Mouse (Mus musculus) inflammation-experienced regulatory T-cells, adult 6 months (primary cell): ENCODE measurements at regions not wholly inside any gene's neighbourhood (a gene's known extent, or its start where the extent isn't known, plus 50 kb on each side); places are given as distances from the start of the nearest gene placed in this dataset.
"Not testable (repeated sequence)": the region's sequence is repeated elsewhere in the genome, so short reads cannot be mapped to it uniquely, and the experiment has no call there.

Experiments used
- ATAC-seq: one replicate; pipeline ENCODE4 v1.8.0; 2017

GRCm38 (mm10) chr7:73608070-73608803 is 66.6 kb upstream of the Chd2 start:
- no peak for ATAC-seq

- ATAC-seq, result no peak
Observed at GRCm38 (mm10) chr7:73607450-73608005, 65.9 kb upstream of the Chd2 start.

GRCm38 (mm10) chr7:73606677-73607449 is 65.2 kb upstream of the Chd2 start:
- ATAC-seq, result peak; percentile 88

GRCm38 (mm10) chr7:73604597-73604996 is 63.0 kb upstream of the Chd2 start:
- ATAC-seq, result no peak

- no peak for ATAC-seq
Observed at GRCm38 (mm10) chr7:73602815-73603551, 61.4 kb upstream of the Chd2 start.

GRCm38 (mm10) chr7:73601336-73601735 is 59.7 kb upstream of the Chd2 start:
- ATAC-seq, result no peak

- no peak for ATAC-seq
Observed at GRCm38 (mm10) chr7:73600776-73601175, 59.1 kb upstream of the Chd2 start.

- not testable (repeated sequence) for ATAC-seq
Observed at GRCm38 (mm10) chr7:73600003-73600385, 58.4 kb upstream of the Chd2 start.

GRCm38 (mm10) chr7:73599354-73600002 is 57.8 kb upstream of the Chd2 start:
- ATAC-seq, result no peak

GRCm38 (mm10) chr7:73597968-73598367 is 56.3 kb upstream of the Chd2 start:
- no peak for ATAC-seq

GRCm38 (mm10) chr7:73596866-73597840 is 55.5 kb upstream of the Chd2 start:
- peak; percentile 21 for ATAC-seq

GRCm38 (mm10) chr7:73596415-73596814 is 54.8 kb upstream of the Chd2 start:
- ATAC-seq, result no peak

- no peak for ATAC-seq
Observed at GRCm38 (mm10) chr7:73595860-73596259, 54.2 kb upstream of the Chd2 start.

GRCm38 (mm10) chr7:73595140-73595825 is 53.7 kb upstream of the Chd2 start:
- ATAC-seq, result peak; percentile 90

- no peak for ATAC-seq
Observed at GRCm38 (mm10) chr7:73594492-73595139, 53.0 kb upstream of the Chd2 start.

GRCm38 (mm10) chr7:73593645-73594385 is 52.2 kb upstream of the Chd2 start:
- ATAC-seq, result no peak

- no peak for ATAC-seq
Observed at GRCm38 (mm10) chr7:73592857-73593256, 51.2 kb upstream of the Chd2 start.
